Mouse (Mus musculus) heart, embryonic 16.5 days (tissue): ENCODE measurements around the gene Zfp467. TPM values are rescaled to one million over a fixed set of nuclear protein-coding genes. Genes with fewer than 3 reads are reported as not detected.
A peak's percentile ranks its signal among the peaks of the same experiment; 100 is the strongest.

Source experiments
- ATAC-seq: fragments of 200-750 bp; cut with Nextera tagmentation; replicated peaks from 2 replicates; pipeline ENCODE4 v1.8.0; 2017; ENCODE audit warnings: moderate number of reproducible peaks; ENCODE audit not compliant: insufficient read depth, low FRiP score; ENCODE audit errors: extremely low read depth
- H3K27ac ChIP-seq: fragments of 300-500 bp; sonication (generic); 2 replicates; pipeline ENCODE4 v1.5.1; 2014; ENCODE audit warnings: mild to moderate bottlenecking, low read length, control low read depth, moderate library complexity
- H3K27me3 ChIP-seq: fragments of 300-500 bp; sonication (generic); 2 replicates; pipeline ENCODE4 v1.6.1; 2014; ENCODE audit warnings: low read length, mixed read lengths; ENCODE audit not compliant: control insufficient read depth, insufficient read depth
- H3K36me3 ChIP-seq: fragments of 300-500 bp; sonication (generic); 2 replicates; pipeline ENCODE4 v1.6.1; 2014; ENCODE audit not compliant: control insufficient read depth, insufficient read depth
- H3K4me1 ChIP-seq: fragments of 300-500 bp; sonication (generic); 2 replicates; pipeline ENCODE4 v1.6.1; 2014; ENCODE audit warnings: low read length, mixed read lengths; ENCODE audit not compliant: control insufficient read depth, insufficient read depth
- H3K4me2 ChIP-seq: fragments of 300-500 bp; sonication (generic); 2 replicates; pipeline ENCODE4 v1.6.1; 2014; ENCODE audit warnings: low read depth, mild to moderate bottlenecking, control low read depth, low read length
- H3K4me3 ChIP-seq: fragments of 300-500 bp; sonication (generic); 2 replicates; pipeline ENCODE4 v1.5.1; 2014; ENCODE audit warnings: mild to moderate bottlenecking, control low read depth, low read length
- H3K9ac ChIP-seq: fragments of 300-500 bp; sonication (generic); 2 replicates; pipeline ENCODE4 v1.6.1; 2014; ENCODE audit warnings: low read length, control low read depth
- H3K9me3 ChIP-seq: fragments of 300-500 bp; sonication (generic); replicated peaks from 2 replicates; pipeline ENCODE4 v1.6.1; 2016; ENCODE audit warnings: low read length; ENCODE audit not compliant: control insufficient read depth
- WGBS: fragments of 180-500 bp; shearing (Covaris S2); extraction: QIAGEN DNeasy Blood & Tissue Kit; methylation state at CpG from one replicate; pipeline ENCODE4 v1.1.7; 2014; 5-methylcytosine and 5-hydroxymethylcytosine counted together
- polyA plus RNA-seq: library from polyadenylated mRNA; unstranded; fragments of >200 nt; fragmentation: Nextera tagmentation; extraction: Ambion mirVana; gene quantifications from 2 replicates; pipeline ENCODE4 v1.2.1, GENCODE M21; 2015

Zfp467 gene
- polyA plus RNA-seq, 1 experiment from 2014 or later, result 22.1 TPM

GRCm38 (mm10) chr6:48404071-48404470 is 41.6 kb downstream of the Zfp467 start:
- Histone ChIP-seq H3K27ac (no peak overlapping the region), H3K9me3 (no peaks in the 10 kb centered on the region), H3K4me1 (peaks cover 10% of the 10 kb centered on the region), H3K4me2 (no peak overlapping the region), H3K9ac (no peak overlapping the region), H3K4me3 (no peak overlapping the region), H3K36me3 (peaks cover 45% of the 10 kb centered on the region), H3K27me3 (no peaks in the 10 kb centered on the region)
- 84% methylated on average over 5 of the region's 5 CpGs for WGBS
- ATAC-seq, result no peak

- Histone ChIP-seq H3K9ac (no peak overlapping the region), H3K36me3 (peaks cover 8% of the 10 kb centered on the region; the same call in 1 of the 2 replicates), H3K4me1 (peaks cover 33% of the 10 kb centered on the region), H3K27me3 (no peaks in the 10 kb centered on the region), H3K4me3 (no peak overlapping the region), H3K9me3 (no peaks in the 10 kb centered on the region), H3K27ac (no peak overlapping the region), H3K4me2 (no peak overlapping the region)
- 76% methylated on average over 5 of the region's 5 CpGs for WGBS
- ATAC-seq, result no peak
Observed at GRCm38 (mm10) chr6:48399906-48400305, 45.7 kb downstream of the Zfp467 start.

GRCm38 (mm10) chr6:48397336-48397735 is 48.3 kb downstream of the Zfp467 start:
- peak overlapping the region; percentile 91 for H3K9ac ChIP-seq
- peaks cover 33% of the 10 kb centered on the region for H3K4me1 ChIP-seq
- H3K27ac ChIP-seq, result peak overlapping the region; percentile 87
- no peaks in the 10 kb centered on the region for H3K27me3 ChIP-seq
- H3K4me2 ChIP-seq, result peak overlapping the region; percentile 85
- H3K4me3 ChIP-seq, result peak overlapping the region; percentile 87; the same call in 1 of the 2 replicates
- 33% methylated on average over 4 of the region's 4 CpGs for WGBS
- peak; percentile 47; the same call in 1 of the 2 replicates for ATAC-seq
- H3K36me3 ChIP-seq, result no peaks in the 10 kb centered on the region
- H3K9me3 ChIP-seq, result no peaks in the 10 kb centered on the region

GRCm38 (mm10) chr6:48396686-48397085 is 48.9 kb downstream of the Zfp467 start:
- Histone ChIP-seq H3K27me3 (no peaks in the 10 kb centered on the region), H3K36me3 (no peaks in the 10 kb centered on the region), H3K9me3 (no peaks in the 10 kb centered on the region), H3K4me3 (peak overlapping the region; percentile 87), H3K4me2 (peak overlapping the region; percentile 85), H3K27ac (peak overlapping the region; percentile 87), H3K9ac (peak overlapping the region; percentile 91), H3K4me1 (peaks cover 33% of the 10 kb centered on the region)
- WGBS, result 88% methylated on average over 1 of the region's 1 CpGs
- ATAC-seq, result no peak

GRCm38 (mm10) chr6:48396008-48396595 is 49.5 kb downstream of the Zfp467 start:
- no peaks in the 10 kb centered on the region for H3K36me3 ChIP-seq
- H3K4me2 ChIP-seq, result peak overlapping the region; percentile 85
- ATAC-seq, result no peak
- H3K9me3 ChIP-seq, result no peaks in the 10 kb centered on the region
- peak overlapping the region; percentile 87 for H3K27ac ChIP-seq
- no peaks in the 10 kb centered on the region for H3K27me3 ChIP-seq
- H3K9ac ChIP-seq, result peak overlapping the region; percentile 91
- peaks cover 33% of the 10 kb centered on the region for H3K4me1 ChIP-seq
- WGBS, result 23% methylated on average over 15 of the region's 15 CpGs
- peak overlapping the region; percentile 87 for H3K4me3 ChIP-seq

- Histone ChIP-seq H3K36me3 (no peaks in the 10 kb centered on the region), H3K4me1 (peaks cover 33% of the 10 kb centered on the region), H3K27me3 (no peaks in the 10 kb centered on the region), H3K4me2 (peak within 1 kb of the TSS; percentile 85), H3K9me3 (no peaks in the 10 kb centered on the region), H3K9ac (peak within 1 kb of the TSS; percentile 91), H3K27ac (peak within 1 kb of the TSS; percentile 87), H3K4me3 (peak within 1 kb of the TSS; percentile 87)
- ATAC-seq, result peak; percentile 93
- WGBS, result under 1% methylated on average over 65 of the region's 65 CpGs
Observed at GRCm38 (mm10) chr6:48395105-48396007, 50.3 kb downstream of the Zfp467 start, which contains the start of gene Krba1. Gene Krba1, plus strand, starts transcription at chr6:48395586.

DNA sequence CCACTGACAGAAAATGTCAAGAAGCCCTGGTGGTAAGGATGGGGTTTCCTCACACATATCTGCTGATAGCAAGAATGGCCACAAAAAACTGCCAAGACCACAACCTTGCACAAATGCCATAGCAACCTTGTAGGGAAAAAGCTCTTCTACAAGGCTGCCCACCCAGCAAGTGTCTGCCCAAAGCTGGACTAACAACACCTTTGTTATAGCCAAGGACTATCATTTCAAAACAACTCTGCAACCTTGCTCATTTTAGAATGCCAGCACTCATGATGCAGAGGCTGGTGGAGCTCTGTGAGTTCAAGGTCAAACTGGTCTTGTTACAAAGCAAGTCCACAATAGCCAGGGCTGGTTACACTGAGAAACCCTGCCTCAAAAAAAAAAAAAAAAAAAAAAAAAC is 51.8 kb downstream of the Zfp467 start:
- Histone ChIP-seq H3K36me3 (no peaks in the 10 kb centered on the region), H3K4me3 (no peak overlapping the region), H3K4me1 (peaks cover 23% of the 10 kb centered on the region), H3K27ac (no peak overlapping the region), H3K27me3 (no peaks in the 10 kb centered on the region), H3K9ac (no peak overlapping the region), H3K4me2 (no peak overlapping the region), H3K9me3 (no peaks in the 10 kb centered on the region)
- no peak for ATAC-seq

DNA sequence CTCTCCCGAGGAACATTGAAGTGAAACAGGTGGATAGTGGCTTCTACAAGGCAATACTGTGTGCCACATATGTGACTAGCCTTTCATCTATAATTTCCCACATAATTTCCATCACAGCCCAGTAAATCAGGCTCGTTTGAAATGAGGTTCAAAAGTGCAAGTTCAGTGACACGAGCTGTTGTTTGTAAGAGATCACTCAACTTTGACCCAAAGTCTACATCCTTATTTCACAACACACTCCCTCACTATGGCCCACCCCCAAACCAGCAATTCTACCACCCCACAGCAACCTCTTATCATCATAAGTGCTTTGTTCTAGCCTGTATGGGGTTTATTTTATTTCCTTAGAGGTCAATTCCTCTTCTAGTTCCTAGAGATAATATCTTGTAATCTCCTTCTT is 57.4 kb downstream of the Zfp467 start:
- no peaks in the 10 kb centered on the region; the same call in 1 of the 2 replicates for H3K9me3 ChIP-seq
- H3K27ac ChIP-seq, result no peak overlapping the region
- H3K36me3 ChIP-seq, result no peaks in the 10 kb centered on the region
- no peak overlapping the region for H3K4me2 ChIP-seq
- no peak overlapping the region for H3K4me3 ChIP-seq
- H3K27me3 ChIP-seq, result no peaks in the 10 kb centered on the region
- no peaks in the 10 kb centered on the region for H3K4me1 ChIP-seq
- ATAC-seq, result no peak
- no peak overlapping the region for H3K9ac ChIP-seq
- WGBS, result 52% methylated on average over 3 of the region's 3 CpGs
